Mouse (Mus musculus) lung, adult 2 months (tissue): ENCODE results near the gene Gm49384. TPM values are rescaled to one million over a fixed set of nuclear protein-coding genes. Genes with fewer than 3 reads are reported as not detected.
"Not testable (repeated sequence)": the region's sequence is repeated elsewhere in the genome, so short reads cannot be mapped to it uniquely, and the experiment has no call there.

Experiments used
- DNase-seq: peaks from one replicate; pipeline ENCODE4 v3.0.0; 2022
- H3K4me1 ChIP-seq: fragments of 200-500 bp; 2 replicates; pipeline ENCODE4 v1.6.1; 2011; ENCODE audit warnings: low read length; ENCODE audit not compliant: control insufficient read depth, insufficient read depth
- H3K4me3 ChIP-seq: fragments of 200-500 bp; replicated peaks from 2 replicates; pipeline ENCODE3; 2011; ENCODE audit warnings: low read depth, mild to moderate bottlenecking, control low read depth, low read length; ENCODE audit errors: extremely low read depth
- CTCF ChIP-seq: fragments of 200-500 bp; IDR thresholded peaks from 2 replicates; pipeline ENCODE4 v1.5.1; 2011; ENCODE audit warnings: mild to moderate bottlenecking, low read length, control low read depth; ENCODE audit not compliant: insufficient read depth
- POLR2A ChIP-seq: fragments of 200-500 bp; IDR thresholded peaks from 2 replicates; pipeline ENCODE4 v1.6.1; 2011; ENCODE audit warnings: low read depth, mild to moderate bottlenecking, control low read depth, low read length, borderline replicate concordance; ENCODE audit errors: extremely low read depth
- WGBS: fragments of 180-500 bp; shearing (Covaris S2); methylation state at CpG from one replicate; pipeline ENCODE4 v1.1.7; 2018; 5-methylcytosine and 5-hydroxymethylcytosine counted together
- polyA plus RNA-seq: library from polyadenylated mRNA; depleted of rRNA; stranded (reverse); fragments of >200 nt; gene quantifications from 2 replicates; pipeline ENCODE4 v1.2.3, GENCODE M21; 2012

The Gm49384 gene
- polyA plus RNA-seq, 1 experiment, result not detected

GRCm38 (mm10) chr12:69175975-69176374, 28.1 kb downstream of the Gm49384 start:
- TF ChIP-seq POLR2A, result no peak
- TF ChIP-seq CTCF, result no peak
- DNase-seq, result no peak
- 88% methylated on average over 3 of the region's 3 CpGs for WGBS
- Histone ChIP-seq H3K4me1 (no peaks in the 10 kb centered on the region), H3K4me3 (no peak overlapping the region)

- 93% methylated on average over 2 of the region's 2 CpGs for WGBS
- no peak for DNase-seq
- TF ChIP-seq CTCF, result no peak
- no peak for TF ChIP-seq POLR2A
- Histone ChIP-seq H3K4me1 (peaks cover 2% of the 10 kb centered on the region; the same call in 1 of the 2 replicates), H3K4me3 (no peak overlapping the region)
Observed at GRCm38 (mm10) chr12:69171307-69171706, 32.8 kb downstream of the Gm49384 start.

GRCm38 (mm10) chr12:69168461-69169106, 35.5 kb downstream of the Gm49384 start, which contains the start of gene Lrr1:
Gene Lrr1, plus strand, starts transcription at chr12:69168814.
- under 1% methylated on average over 40 of the region's 40 CpGs for WGBS
- Histone ChIP-seq H3K4me3 (peak within 1 kb of the TSS; percentile 73), H3K4me1 (peaks cover 2% of the 10 kb centered on the region; the same call in 1 of the 2 replicates)
- no peak for TF ChIP-seq POLR2A
- no peak for TF ChIP-seq CTCF
- DNase-seq, result peak; percentile 93

GRCm38 (mm10) chr12:69167656-69168460, 36.2 kb downstream of the Gm49384 start:
- H3K4me1 ChIP-seq, result peaks cover 2% of the 10 kb centered on the region; the same call in 1 of the 2 replicates
- no peak for TF ChIP-seq POLR2A
- no peak for TF ChIP-seq CTCF
- H3K4me3 ChIP-seq, result peak overlapping the region; percentile 73
- 5% methylated on average over 18 of the region's 18 CpGs for WGBS
- DNase-seq, result no peak

DNA sequence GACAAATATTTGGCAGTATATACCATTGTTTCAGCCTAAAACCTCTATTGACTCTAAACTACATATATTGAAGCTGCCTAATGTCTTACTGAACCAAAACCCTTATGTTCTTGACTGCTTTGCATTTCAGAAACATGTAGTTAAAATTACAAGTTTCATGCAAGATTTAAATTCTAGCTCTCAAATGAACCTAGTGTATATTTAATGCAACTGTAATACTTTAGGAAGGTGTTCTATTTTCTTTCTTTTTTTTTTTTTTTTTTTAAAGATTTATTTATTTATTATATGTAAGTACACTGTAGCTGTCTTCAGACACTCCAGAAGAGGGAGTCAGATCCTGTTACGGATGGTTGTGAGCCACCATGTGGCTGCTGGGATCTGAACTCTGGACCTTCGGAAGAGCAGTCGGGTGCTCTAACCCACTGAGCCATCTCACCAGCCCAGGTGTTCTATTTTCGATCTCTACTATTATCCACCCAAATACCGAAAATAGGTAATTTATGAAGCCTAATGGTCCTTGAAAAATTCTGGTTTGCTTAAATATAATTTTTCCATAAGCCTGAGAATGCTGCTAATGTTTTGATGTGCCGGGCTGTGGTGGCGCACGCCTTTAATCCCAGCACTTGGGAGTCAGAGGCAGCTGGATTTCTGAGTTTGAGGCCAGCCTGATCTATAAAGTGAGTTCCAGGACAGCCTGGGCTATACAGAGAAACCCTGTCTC, 37.0 kb downstream of the Gm49384 start:
- H3K4me3 ChIP-seq, DNase-seq, H3K4me1 ChIP-seq: not testable (repeated sequence)
- WGBS, result 77% methylated on average over 8 of the region's 8 CpGs

GRCm38 (mm10) chr12:69164904-69165303, 39.2 kb downstream of the Gm49384 start:
- H3K4me1 ChIP-seq, result peaks cover 2% of the 10 kb centered on the region; the same call in 1 of the 2 replicates
- no peak overlapping the region for H3K4me3 ChIP-seq
- whole genome bisulfite sequencing, result 53% methylated on average over 3 of the region's 3 CpGs
- DNase-seq, result no peak
- TF ChIP-seq CTCF (no peak), POLR2A (no peak)

GRCm38 (mm10) chr12:69163586-69163985, 40.5 kb downstream of the Gm49384 start:
- 76% methylated on average over 4 of the region's 4 CpGs for WGBS
- H3K4me3 ChIP-seq, H3K4me1 ChIP-seq, DNase-seq: not testable (repeated sequence)

DNA sequence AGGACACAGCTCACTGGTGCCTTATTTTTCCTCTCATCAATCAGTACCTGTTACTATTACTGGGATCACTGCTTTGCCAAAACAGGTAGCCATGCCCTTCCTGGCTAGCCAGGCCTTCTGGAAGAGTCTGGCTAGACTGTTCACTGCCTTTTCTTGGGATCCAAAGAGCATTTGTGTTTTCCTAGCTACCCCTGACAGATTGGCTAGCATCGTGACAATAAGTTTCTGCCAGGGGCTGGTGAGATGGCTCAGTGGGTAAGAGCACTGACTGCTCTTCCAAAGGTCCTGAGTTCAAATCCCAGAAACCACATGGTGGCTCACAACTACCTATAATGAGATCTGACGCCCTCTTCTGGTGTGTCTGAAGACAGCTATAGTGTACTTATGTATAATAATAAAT, 43.4 kb downstream of the Gm49384 start:
- H3K4me1 ChIP-seq, DNase-seq, H3K4me3 ChIP-seq: not testable (repeated sequence)
- 69% methylated on average over 2 of the region's 2 CpGs for WGBS

DNA sequence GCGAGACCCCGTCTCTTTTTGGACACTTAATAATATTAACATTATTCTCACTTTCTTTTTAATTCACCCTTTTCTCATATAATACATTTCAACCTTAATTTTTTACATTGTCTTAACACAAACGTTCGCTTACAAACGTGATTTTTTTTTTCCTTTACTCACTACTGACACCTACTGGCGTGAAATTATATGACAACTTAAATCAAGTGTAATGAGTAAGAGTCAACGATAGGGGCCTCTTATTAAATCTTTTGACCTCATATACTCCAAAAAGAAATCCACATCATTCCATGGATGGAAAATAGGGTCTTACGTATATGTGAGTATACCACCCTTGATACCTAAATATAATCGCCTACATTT, 44.5 kb downstream of the Gm49384 start:
- Histone ChIP-seq H3K4me3 (peak overlapping the region; percentile 4), H3K4me1 (peaks cover 3% of the 10 kb centered on the region; the same call in 1 of the 2 replicates)
- 3% methylated on average over 9 of the region's 9 CpGs for WGBS
- TF ChIP-seq CTCF, result peak; percentile 45; the same call in 1 of the 2 replicates
- no peak for TF ChIP-seq POLR2A
- DNase-seq, result peak; percentile 26
